Mouse (Mus musculus) midbrain, postnatal 0 days (tissue): ENCODE data around the gene Mapkapk2. TPM values are rescaled to one million over a fixed set of nuclear protein-coding genes. Genes with fewer than 3 reads are reported as not detected.

Experiments used
- ATAC-seq: fragments of 200-750 bp; cut with Nextera tagmentation; 2 replicates; pipeline ENCODE4 v1.8.0; 2017; ENCODE audit warnings: moderate number of reproducible peaks, mild to moderate bottlenecking, moderate TSS enrichment, moderate library complexity; ENCODE audit not compliant: low FRiP score
- DNase-seq: peaks from one replicate; pipeline ENCODE4 v3.0.0-alpha.2; 2015; ENCODE audit warnings: low spot score
- H3K27ac ChIP-seq: fragments of 300-500 bp; sonication (generic); 2 replicates; pipeline ENCODE4 v1.5.1; 2014; ENCODE audit warnings: low read depth, mild to moderate bottlenecking, low read length, mixed read lengths
- H3K27me3 ChIP-seq: fragments of 300-500 bp; sonication (generic); 2 replicates; pipeline ENCODE4 v1.6.1; 2014; ENCODE audit warnings: low read length, control low read depth, mixed read lengths; ENCODE audit not compliant: insufficient read depth
- H3K36me3 ChIP-seq: fragments of 300-500 bp; sonication (generic); 2 replicates; pipeline ENCODE4 v1.6.1; 2014; ENCODE audit warnings: low read length, control low read depth, mixed read lengths; ENCODE audit not compliant: insufficient read depth
- H3K4me1 ChIP-seq: fragments of 300-500 bp; sonication (generic); 2 replicates; pipeline ENCODE4 v1.6.1; 2014; ENCODE audit warnings: mild to moderate bottlenecking, control low read depth, antibody characterized with exemption, low read length, mixed read lengths; ENCODE audit not compliant: insufficient read depth
- H3K4me2 ChIP-seq: fragments of 300-500 bp; sonication (generic); 2 replicates; pipeline ENCODE4 v1.6.1; 2014; ENCODE audit warnings: low read depth, mild to moderate bottlenecking, low read length, mixed read lengths; ENCODE audit not compliant: poor library complexity, severe bottlenecking
- H3K4me3 ChIP-seq: fragments of 300-500 bp; sonication (generic); 2 replicates; pipeline ENCODE4 v1.5.1; 2014; ENCODE audit warnings: low read depth, mild to moderate bottlenecking, low read length, moderate library complexity
- H3K9ac ChIP-seq: fragments of 300-500 bp; sonication (generic); replicated peaks from 2 replicates; pipeline ENCODE4 v1.6.1; 2014; ENCODE audit warnings: mild to moderate bottlenecking, low read length, moderate library complexity, mixed read lengths; ENCODE audit not compliant: poor library complexity, severe bottlenecking
- H3K9me3 ChIP-seq: fragments of 300-500 bp; sonication (generic); 2 replicates; pipeline ENCODE4 v1.6.1; 2016; ENCODE audit warnings: low read length, control low read depth
- CTCF ChIP-seq: IDR thresholded peaks from 2 replicates; pipeline ENCODE4 v1.5.1; 2016; ENCODE audit warnings: antibody characterized with exemption, mild to moderate bottlenecking
- WGBS: fragments of 180-500 bp; shearing (Covaris S2); extraction: QIAGEN DNeasy Blood & Tissue Kit; methylation state at CpG from one replicate; pipeline ENCODE4 v1.1.7; 2014; 5-methylcytosine and 5-hydroxymethylcytosine counted together
- polyA plus RNA-seq: library from polyadenylated mRNA; unstranded; fragments of >200 nt; fragmentation: Nextera tagmentation; extraction: Ambion mirVana; gene quantifications from 2 replicates; pipeline ENCODE4 v1.2.1, GENCODE M21; 2015
- total RNA-seq: library from RNA; depleted of rRNA; stranded (reverse); fragments of >200 nt; gene quantifications from 2 replicates; pipeline ENCODE4 v1.2.3, GENCODE M21; 2014

Mapkapk2 gene
- total and polyA plus RNA-seq, 2 experiments from 2014 or later: 13.8 to 48.1 TPM

DNA sequence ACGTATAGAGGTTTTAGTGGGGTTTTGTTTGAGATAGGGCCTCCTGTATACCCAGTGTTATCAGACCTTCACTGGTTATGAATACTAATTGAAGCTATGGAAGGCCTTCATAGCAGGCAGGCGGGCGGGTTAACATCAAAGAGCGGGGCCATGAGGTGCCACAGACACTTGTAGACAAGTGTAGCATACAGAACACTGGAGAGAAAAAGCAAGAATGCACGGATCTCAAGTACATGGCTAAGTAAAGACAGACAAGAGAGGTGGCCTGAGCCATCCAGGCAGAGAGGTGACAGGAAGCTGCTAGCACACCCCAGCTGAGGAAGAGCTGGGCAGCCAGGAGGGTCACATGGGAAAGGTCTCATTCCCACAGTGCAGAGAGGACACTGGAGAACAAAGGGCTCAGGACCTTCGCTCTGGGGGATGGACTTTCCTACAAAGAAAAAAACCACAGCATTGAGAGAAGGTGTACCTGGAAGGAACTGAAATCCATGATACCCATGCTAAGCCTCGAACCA lies 35.8 kb downstream of the Mapkapk2 start:
- Histone ChIP-seq H3K27ac (no peak overlapping the region), H3K9ac (no peak overlapping the region), H3K4me1 (peaks cover 4% of the 10 kb centered on the region; the same call in 1 of the 2 replicates), H3K4me3 (no peak overlapping the region), H3K36me3 (peaks cover 11% of the 10 kb centered on the region), H3K9me3 (no peaks in the 10 kb centered on the region), H3K4me2 (no peak overlapping the region), H3K27me3 (no peaks in the 10 kb centered on the region)
- TF ChIP-seq CTCF: no peak
- 78% methylated on average over 7 of the region's 7 CpGs for WGBS
- DNase-seq (no peak), ATAC-seq (no peak)

GRCm38 (mm10) chr1:131060290-131061253 lies 37.1 kb downstream of the Mapkapk2 start:
- Histone ChIP-seq H3K4me1 (peaks cover 4% of the 10 kb centered on the region; the same call in 1 of the 2 replicates), H3K27ac (no peak overlapping the region)
- ATAC-seq: peak; percentile 32

DNA sequence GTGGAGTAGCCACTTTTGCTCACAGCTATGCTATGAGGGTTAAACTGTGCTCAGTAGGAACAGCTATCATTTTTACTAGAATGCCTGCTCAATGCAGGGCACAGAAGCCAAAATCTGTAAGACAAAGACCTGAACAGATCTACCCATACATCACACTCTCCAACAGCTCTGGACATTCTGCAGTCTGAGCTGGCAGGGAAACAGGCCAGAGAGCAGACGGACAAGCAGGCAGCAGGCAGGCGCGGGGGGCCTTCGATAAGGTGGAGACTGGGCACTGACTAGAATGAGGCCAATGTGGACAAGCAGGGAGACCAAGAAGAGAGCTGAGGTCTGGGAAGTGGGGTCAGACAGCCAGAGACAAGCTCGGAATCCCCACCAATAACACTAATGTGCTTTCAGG lies 37.8 kb downstream of the Mapkapk2 start:
- Histone ChIP-seq H3K4me2 (no peak overlapping the region), H3K9ac (no peak overlapping the region), H3K27ac (no peak overlapping the region), H3K36me3 (peaks cover 29% of the 10 kb centered on the region), H3K4me3 (no peak overlapping the region), H3K27me3 (no peaks in the 10 kb centered on the region), H3K4me1 (peaks cover 4% of the 10 kb centered on the region; the same call in 1 of the 2 replicates), H3K9me3 (no peaks in the 10 kb centered on the region)
- WGBS: 77% methylated on average over 5 of the region's 5 CpGs
- TF ChIP-seq CTCF: no peak
- DNase-seq: no peak
- no peak for ATAC-seq

More at GRCm38 (mm10) chr1:131060290-131061253, 37.1 kb downstream of the Mapkapk2 start:
- Histone ChIP-seq H3K27me3 (no peaks in the 10 kb centered on the region), H3K4me2 (no peak overlapping the region), H3K9ac (no peak overlapping the region), H3K36me3 (peaks cover 22% of the 10 kb centered on the region), H3K9me3 (no peaks in the 10 kb centered on the region), H3K4me3 (no peak overlapping the region)
- DNase-seq: peak; percentile 66
- 69% methylated on average over 13 of the region's 13 CpGs for WGBS
- TF ChIP-seq CTCF: peak; percentile 76

GRCm38 (mm10) chr1:131059411-131059810 lies 38.2 kb downstream of the Mapkapk2 start:
- TF ChIP-seq CTCF: no peak
- Histone ChIP-seq H3K27me3 (no peaks in the 10 kb centered on the region), H3K4me3 (no peak overlapping the region), H3K4me1 (peaks cover 4% of the 10 kb centered on the region; the same call in 1 of the 2 replicates), H3K9ac (no peak overlapping the region), H3K36me3 (peaks cover 34% of the 10 kb centered on the region), H3K4me2 (no peak overlapping the region), H3K27ac (no peak overlapping the region), H3K9me3 (no peaks in the 10 kb centered on the region)
- WGBS: 40% methylated on average over 1 of the region's 1 CpGs
- ATAC-seq (no peak), DNase-seq (no peak)

DNA sequence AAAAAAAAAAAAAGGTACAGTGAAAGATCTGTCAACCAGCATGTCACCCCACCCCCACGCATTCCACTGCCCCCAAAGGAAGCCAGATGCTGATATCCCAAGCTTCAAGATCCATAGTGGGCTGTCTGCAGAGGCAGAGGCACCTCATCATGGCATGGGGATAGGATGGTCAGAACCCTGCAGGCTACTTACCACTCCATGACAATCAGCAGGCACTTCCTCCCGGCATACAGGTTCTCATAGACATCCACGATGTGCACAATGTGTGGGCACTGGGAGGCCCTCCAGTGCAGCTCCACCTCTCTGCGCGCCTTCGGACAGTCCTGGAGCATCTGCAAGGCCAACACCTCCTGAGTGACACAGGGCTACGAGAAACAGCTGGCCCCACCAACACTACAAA lies 39.2 kb downstream of the Mapkapk2 start:
- 87% methylated on average over 7 of the region's 7 CpGs for WGBS
- no peaks in the 10 kb centered on the region for H3K27me3 ChIP-seq
- H3K9ac ChIP-seq: no peak overlapping the region
- no peak for TF ChIP-seq CTCF
- H3K27ac ChIP-seq: no peak overlapping the region
- H3K36me3 ChIP-seq: peaks cover 38% of the 10 kb centered on the region
- no peak for DNase-seq
- 0 out of 2 replicates have a peak, but pooled peaks cover 4% of the 10 kb centered on the region for H3K4me1 ChIP-seq
- no peak for ATAC-seq
- no peak overlapping the region for H3K4me3 ChIP-seq
- H3K4me2 ChIP-seq: no peak overlapping the region
- H3K9me3 ChIP-seq: no peaks in the 10 kb centered on the region

GRCm38 (mm10) chr1:131054251-131054650 lies 43.4 kb downstream of the Mapkapk2 start:
- H3K27me3 ChIP-seq: no peaks in the 10 kb centered on the region
- H3K9me3 ChIP-seq: no peaks in the 10 kb centered on the region
- H3K4me2 ChIP-seq: no peak overlapping the region
- ATAC-seq: no peak
- H3K36me3 ChIP-seq: peaks cover 44% of the 10 kb centered on the region
- 91% methylated on average over 4 of the region's 4 CpGs for WGBS
- no peak for TF ChIP-seq CTCF
- H3K27ac ChIP-seq: no peak overlapping the region
- no peaks in the 10 kb centered on the region; the same call in 1 of the 2 replicates for H3K4me1 ChIP-seq
- H3K9ac ChIP-seq: no peak overlapping the region
- DNase-seq: no peak
- H3K4me3 ChIP-seq: no peak overlapping the region
